Mouse (Mus musculus) layer of hippocampus, adult 9-11 months (tissue): ENCODE data around the gene Tm2d1.

ENCODE experiments used
- DNase-seq: peaks from one replicate; pipeline ENCODE4 v3.0.0; 2022

The Tm2d1 gene

DNA sequence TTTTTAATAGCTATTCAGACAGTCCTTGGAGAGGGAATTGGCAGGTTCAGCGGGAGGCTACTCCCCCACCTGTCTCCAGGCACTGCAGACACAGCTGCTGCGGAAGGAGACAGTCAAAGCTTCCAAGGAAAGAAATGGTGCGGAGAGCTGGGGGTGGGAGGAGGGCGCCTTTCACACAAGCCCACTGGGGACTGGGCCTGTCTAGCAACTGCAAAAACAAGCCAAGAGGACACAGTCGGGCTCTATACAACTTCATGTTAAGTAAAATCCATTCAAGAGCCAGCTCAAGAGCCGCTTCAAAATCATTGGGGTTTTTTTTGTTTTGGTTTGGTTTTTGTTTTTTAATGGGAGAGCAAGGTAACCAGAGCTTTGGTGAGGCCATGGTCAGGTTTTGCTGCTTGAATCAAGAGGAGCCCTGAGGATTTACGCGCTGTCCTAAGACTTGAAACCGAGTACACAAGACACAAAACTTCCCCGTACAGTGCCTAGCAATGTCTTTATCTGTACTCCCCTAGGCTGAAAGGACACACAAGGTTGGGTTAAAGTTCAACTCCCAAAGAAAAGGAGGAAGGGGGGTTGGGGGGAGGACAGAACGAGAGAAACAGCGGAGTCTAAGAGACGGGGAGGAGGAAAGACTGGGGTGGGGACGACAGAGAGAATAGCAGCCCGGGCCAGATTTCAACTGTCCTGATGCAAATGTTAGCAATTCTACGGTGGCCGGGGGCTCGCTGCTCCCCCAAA, 61.6 kb downstream of the Tm2d1 start:
- no peak for DNase-seq

- no peak for DNase-seq
These were observed 64.3 kb downstream of the Tm2d1 start for GRCm38 (mm10) chr4:98318769-98319168.

DNA sequence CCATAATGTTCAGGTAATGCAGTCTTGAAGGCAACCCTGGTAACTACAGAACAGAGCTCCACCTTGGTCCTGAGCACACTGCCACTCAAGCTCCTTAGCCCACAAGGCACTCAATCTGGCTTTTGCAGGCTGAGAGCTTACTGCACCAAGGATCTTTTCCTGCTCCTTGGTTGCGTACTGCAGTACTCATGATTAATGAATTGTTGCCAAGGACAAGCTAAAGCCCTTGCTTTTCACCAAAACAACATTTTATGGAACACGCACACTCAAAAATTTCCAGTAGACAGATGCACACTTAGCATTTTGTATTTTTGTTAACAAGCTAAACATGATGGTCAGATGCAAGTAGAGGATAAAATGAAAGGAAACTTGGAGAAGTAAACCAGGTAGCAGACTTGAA, 66.0 kb downstream of the Tm2d1 start:
- no peak for DNase-seq
